Mouse (Mus musculus): ENCODE measurements around the gene Camk1g. TPM values are rescaled to one million over a fixed set of nuclear protein-coding genes. Genes with fewer than 3 reads are reported as not detected.

Gene Camk1g
- polyA plus RNA-seq, 1 experiment = 0.09 TPM

DNA sequence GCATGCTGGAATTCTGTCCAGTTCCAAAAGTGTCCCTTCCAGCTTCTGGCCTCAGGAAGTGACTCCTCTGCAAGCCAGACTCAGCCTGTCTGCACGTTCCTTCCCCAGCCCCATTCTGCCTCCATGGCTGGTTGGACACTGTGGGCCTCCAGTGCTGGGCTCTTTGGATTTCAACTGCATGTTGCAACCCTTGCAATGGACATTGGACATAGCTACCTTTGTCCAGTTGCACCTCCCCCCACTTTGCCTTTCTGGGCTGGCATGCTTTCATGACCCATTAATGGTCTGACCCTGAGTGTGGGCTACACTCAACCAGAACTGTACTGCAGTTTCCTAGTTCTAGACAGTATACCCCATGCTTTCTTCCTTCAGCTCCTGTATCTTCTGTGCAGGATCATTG lies 58.5 kb downstream of the Camk1g start:
- no peaks in the 10 kb centered on the region; the same call in 1 of the 2 replicates for H3K4me1 ChIP-seq
- H3K27me3 ChIP-seq (replicated peaks) = peaks cover 32% of the 10 kb centered on the region
- no peaks in the 10 kb centered on the region for H3K9me3 ChIP-seq
- H3K4me3 ChIP-seq (replicated peaks) = no peak overlapping the region
- no peak for TF ChIP-seq FLI1 (IDR thresholded peaks at IDR 0.05; ENCODE audit: low read length)
- TF ChIP-seq GATA1 (IDR thresholded peaks at IDR 0.05; ENCODE audit: borderline replicate concordance, low read length) = no peak
- no peaks in the 10 kb centered on the region for H3K36me3 ChIP-seq (replicated peaks; ENCODE audit: low read length)

DNA sequence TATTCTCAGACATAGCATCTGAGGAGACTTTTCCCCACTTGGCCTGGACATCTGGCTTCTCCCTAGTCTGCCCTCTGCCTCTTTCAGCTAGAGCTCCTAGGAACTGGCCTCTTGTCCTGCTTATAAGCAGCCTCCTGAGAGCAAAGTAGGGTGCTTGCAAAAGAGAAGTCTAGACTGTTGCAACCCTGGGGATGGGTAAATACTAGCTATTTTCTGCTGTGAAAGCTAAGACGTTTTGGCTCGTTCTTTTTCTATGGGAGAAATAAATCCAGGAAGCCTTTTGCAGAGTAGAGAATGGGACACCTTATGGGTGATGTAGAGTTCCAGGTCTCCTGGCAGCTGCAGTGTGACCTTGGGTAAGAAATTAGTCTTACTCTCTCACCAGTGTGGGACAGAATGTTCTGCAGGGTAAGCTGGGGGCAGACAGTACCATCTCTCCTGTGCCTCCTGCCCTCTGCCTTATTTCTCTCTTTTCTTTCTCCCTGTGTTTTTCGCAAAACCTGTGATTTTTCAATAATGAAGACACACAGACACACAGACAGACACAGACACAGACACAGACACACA lies 59.5 kb downstream of the Camk1g start:
- Histone ChIP-seq H3K27me3 (replicated peaks) (peaks cover 27% of the 10 kb centered on the region), H3K4me1 (no peaks in the 10 kb centered on the region), H3K36me3 (replicated peaks; ENCODE audit: low read length) (no peaks in the 10 kb centered on the region), H3K9me3 (no peaks in the 10 kb centered on the region), H3K4me3 (replicated peaks) (no peak overlapping the region)
- TF ChIP-seq GATA1 (IDR thresholded peaks at IDR 0.05; ENCODE audit: borderline replicate concordance, low read length) = no peak
- no peak for TF ChIP-seq FLI1 (IDR thresholded peaks at IDR 0.05; ENCODE audit: low read length)

DNA sequence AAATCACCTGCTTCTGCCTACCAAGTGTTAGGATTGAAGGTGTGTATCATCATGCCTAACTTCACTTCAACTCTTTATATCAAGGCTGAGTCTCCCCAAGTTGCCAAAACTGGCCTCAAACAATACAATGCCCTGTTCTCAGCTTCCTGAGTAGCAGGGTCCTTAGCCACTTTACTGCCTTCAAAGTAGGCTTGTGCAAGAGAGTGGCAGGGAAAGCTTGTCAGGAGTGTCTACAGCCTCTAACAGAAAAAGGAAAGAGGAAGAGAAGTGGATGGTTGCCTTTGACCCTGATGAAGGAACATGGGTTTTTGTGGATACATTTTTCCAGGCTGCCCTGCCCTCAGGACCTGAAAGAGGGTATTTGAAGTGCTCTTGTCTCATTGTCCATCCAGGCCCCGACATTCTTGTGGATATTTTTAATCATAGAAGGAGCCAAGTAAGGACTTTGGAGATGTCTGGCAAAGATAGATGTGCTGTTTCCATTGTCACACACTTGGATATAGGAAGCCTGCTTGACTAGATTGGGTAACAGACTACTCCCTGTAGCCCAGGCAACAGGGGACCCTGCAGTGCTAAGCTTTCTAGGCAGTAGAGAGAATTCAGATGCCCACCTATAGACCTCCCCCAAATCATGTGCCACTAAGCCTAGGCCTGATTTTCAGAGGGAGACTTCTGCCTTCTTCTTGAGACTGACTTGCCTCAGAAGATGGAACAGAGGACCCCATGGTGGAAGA lies 60.1 kb downstream of the Camk1g start:
- Histone ChIP-seq H3K4me1 (no peaks in the 10 kb centered on the region), H3K36me3 (replicated peaks; ENCODE audit: low read length) (no peaks in the 10 kb centered on the region), H3K4me3 (replicated peaks) (no peak overlapping the region), H3K27me3 (replicated peaks) (peaks cover 24% of the 10 kb centered on the region), H3K9me3 (no peaks in the 10 kb centered on the region)
- no peak for TF ChIP-seq GATA1 (IDR thresholded peaks at IDR 0.05; ENCODE audit: borderline replicate concordance, low read length)
- no peak for TF ChIP-seq FLI1 (IDR thresholded peaks at IDR 0.05; ENCODE audit: low read length)

DNA sequence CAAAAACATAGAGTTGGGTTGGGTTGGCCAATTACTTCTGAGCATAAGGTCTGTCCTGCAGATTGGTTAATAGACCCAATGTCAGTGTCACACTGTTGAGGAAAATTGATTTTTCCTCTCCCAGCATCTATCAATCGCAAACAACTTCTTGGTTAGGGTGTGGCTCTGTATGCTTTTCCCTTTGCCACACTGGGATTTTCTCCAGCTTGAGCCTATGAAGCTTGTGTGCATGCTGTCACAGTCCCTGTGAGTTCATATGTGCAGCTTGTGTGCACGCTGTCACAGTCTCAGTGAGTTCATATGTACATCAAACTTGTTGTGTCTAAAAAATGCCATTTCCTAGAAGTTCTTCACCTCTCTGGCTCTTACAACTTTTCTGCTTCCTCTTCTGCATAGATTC lies 63.3 kb downstream of the Camk1g start:
- no peaks in the 10 kb centered on the region for H3K36me3 ChIP-seq (replicated peaks; ENCODE audit: low read length)
- H3K27me3 ChIP-seq (replicated peaks) = peaks cover 23% of the 10 kb centered on the region
- TF ChIP-seq GATA1 (IDR thresholded peaks at IDR 0.05; ENCODE audit: borderline replicate concordance, low read length) (no peak), FLI1 (IDR thresholded peaks at IDR 0.05; ENCODE audit: low read length) (no peak)
- no peak overlapping the region for H3K4me3 ChIP-seq (replicated peaks)
- no peaks in the 10 kb centered on the region for H3K9me3 ChIP-seq
- H3K4me1 ChIP-seq = 0 out of 2 replicates have a peak, but pooled peaks cover 4% of the 10 kb centered on the region

DNA sequence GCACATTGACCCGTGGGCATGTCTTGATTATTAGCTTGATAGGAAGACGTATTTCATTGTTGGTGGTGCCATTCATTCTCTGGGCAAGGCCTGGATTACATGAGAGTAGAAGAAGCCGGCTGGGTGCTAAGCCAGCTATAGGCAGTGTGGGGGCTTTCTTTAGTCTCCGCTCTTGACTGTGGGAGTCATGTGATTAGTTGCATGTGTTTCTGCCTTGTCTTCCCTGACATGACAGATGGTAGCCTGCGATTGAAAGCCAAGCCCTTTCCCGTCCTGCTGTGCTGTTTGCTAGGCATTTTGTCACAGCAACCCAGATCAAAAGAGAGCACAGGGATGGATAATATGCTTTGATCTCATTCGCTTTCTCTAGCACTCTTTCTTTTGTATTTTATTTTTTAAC lies 64.7 kb downstream of the Camk1g start:
- TF ChIP-seq GATA1 (IDR thresholded peaks at IDR 0.05; ENCODE audit: borderline replicate concordance, low read length) = no peak
- no peak for TF ChIP-seq FLI1 (IDR thresholded peaks at IDR 0.05; ENCODE audit: low read length)
- Histone ChIP-seq H3K4me3 (replicated peaks) (no peak overlapping the region), H3K4me1 (0 out of 2 replicates have a peak, but pooled peaks cover 4% of the 10 kb centered on the region), H3K36me3 (replicated peaks; ENCODE audit: low read length) (no peaks in the 10 kb centered on the region), H3K27me3 (replicated peaks) (peaks cover 25% of the 10 kb centered on the region), H3K9me3 (no peaks in the 10 kb centered on the region)

DNA sequence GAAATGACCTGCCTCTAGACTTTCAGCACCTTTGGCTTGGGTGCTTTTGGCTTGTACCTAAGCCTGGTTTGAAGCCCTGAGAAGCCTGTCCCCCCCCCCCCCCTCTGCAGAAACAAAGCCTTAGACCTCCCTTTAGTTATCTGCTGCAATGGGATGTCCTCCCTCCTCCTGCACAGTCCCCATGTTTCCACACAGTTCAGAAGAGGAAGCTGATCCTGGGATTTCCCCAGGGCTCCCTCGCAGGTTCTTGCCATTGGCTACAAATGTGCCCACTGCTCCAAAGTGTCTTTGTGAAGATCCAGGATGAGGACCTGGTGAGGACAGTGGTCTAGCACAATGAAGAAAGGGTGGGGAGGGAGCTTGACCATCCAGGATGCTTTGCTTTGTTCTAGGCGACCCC lies 67.0 kb downstream of the Camk1g start:
- H3K4me3 ChIP-seq (replicated peaks) = no peak overlapping the region
- peaks cover 29% of the 10 kb centered on the region for H3K27me3 ChIP-seq (replicated peaks)
- TF ChIP-seq GATA1 (IDR thresholded peaks at IDR 0.05; ENCODE audit: borderline replicate concordance, low read length) (no peak), FLI1 (IDR thresholded peaks at IDR 0.05; ENCODE audit: low read length) (no peak)
- H3K36me3 ChIP-seq (replicated peaks; ENCODE audit: low read length) = no peaks in the 10 kb centered on the region
- H3K9me3 ChIP-seq = no peaks in the 10 kb centered on the region
- 0 out of 2 replicates have a peak, but pooled peaks cover 4% of the 10 kb centered on the region for H3K4me1 ChIP-seq

DNA sequence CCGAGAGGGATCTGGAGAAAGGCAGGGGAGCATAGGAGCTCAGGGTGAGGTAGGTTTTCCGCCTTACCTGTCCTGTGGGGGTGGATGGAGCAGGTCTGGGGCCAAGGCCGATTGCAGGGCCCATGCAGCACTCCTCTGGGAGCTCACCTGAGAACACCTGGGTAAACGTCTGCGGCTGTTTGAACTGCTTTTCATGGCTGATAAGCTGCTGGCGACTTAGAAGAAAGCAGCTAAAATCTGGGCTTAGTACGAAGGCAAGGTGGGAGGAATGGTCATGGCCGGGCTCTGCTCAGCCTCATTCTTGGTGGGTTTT lies 68.0 kb downstream of the Camk1g start:
- Histone ChIP-seq H3K4me1 (0 out of 2 replicates have a peak, but pooled peaks cover 4% of the 10 kb centered on the region), H3K27me3 (replicated peaks) (peaks cover 29% of the 10 kb centered on the region), H3K4me3 (replicated peaks) (no peak overlapping the region), H3K36me3 (replicated peaks; ENCODE audit: low read length) (no peaks in the 10 kb centered on the region), H3K9me3 (no peaks in the 10 kb centered on the region)
- TF ChIP-seq GATA1 (IDR thresholded peaks at IDR 0.05; ENCODE audit: borderline replicate concordance, low read length) = no peak
- no peak for TF ChIP-seq FLI1 (IDR thresholded peaks at IDR 0.05; ENCODE audit: low read length)

DNA sequence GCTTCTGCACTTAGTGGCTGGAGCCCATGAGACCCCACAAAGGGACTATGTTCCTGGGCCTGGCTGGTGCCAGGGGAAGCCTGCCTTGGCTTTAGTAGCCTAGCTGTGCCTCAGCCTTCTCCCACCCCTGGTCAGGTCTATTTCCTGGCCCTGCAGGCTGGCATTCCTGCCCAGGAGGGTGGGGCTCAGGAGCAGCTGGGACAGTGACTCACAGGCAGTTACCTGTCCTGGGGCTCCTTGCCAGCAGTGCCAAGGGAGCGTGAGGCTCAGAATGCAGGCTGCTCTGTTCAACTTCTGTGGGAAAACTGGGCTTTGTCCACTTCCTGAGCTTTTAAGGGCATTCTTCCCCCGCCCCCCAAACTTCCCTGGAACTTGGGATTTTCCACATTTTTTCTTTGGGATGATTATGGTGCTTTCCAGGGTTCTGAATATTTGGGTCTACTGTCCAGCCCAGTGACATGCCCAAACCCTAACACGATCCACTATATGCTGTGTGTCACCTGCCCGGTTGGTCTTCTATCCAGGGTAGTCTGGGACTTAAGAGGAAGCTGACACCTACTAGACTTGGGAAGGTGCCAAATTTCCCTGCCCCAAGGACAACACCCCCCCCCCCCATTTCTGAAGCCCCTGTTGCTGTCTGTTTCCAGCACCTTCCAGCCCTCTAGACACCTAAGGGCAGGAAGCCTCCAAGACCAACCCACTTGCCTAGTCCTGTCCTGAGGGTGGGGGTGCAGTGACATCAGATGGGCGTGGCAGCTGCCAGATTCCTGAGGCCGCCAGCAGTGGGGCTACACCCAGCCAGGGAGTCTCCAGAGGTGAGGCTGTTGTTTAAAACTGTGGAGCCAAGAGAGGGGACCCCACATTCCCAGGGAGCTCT lies 68.6 kb downstream of the Camk1g start:
- TF ChIP-seq GATA1 (IDR thresholded peaks at IDR 0.05; ENCODE audit: borderline replicate concordance, low read length) (no peak), FLI1 (IDR thresholded peaks at IDR 0.05; ENCODE audit: low read length) (no peak)

DNA sequence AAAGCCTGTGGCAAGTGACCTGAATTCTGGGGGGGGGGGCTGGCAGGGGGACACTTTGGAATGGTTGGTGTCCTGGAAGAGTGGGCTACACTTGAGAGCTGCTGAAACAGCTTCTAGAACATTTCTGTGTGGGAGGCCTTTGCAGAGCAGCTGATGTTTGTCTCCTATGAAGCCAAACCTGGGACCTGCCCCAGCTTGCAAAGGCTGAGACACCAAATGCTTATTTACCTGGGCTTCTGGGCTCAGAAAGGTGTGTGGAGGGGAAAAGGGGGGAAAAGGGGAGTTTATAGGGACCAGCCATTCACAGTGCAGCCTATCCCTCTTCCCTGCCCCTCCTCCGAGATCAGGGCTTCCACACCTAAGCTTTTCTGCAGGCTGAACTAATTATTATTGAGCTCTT lies 70.1 kb downstream of the Camk1g start:
- Histone ChIP-seq H3K27me3 (replicated peaks) (peaks cover 34% of the 10 kb centered on the region), H3K36me3 (replicated peaks; ENCODE audit: low read length) (no peaks in the 10 kb centered on the region), H3K4me1 (0 out of 2 replicates have a peak, but pooled peaks cover 4% of the 10 kb centered on the region), H3K9me3 (no peaks in the 10 kb centered on the region), H3K4me3 (replicated peaks) (no peak overlapping the region)
- no peak for TF ChIP-seq GATA1 (IDR thresholded peaks at IDR 0.05; ENCODE audit: borderline replicate concordance, low read length)
- TF ChIP-seq FLI1 (IDR thresholded peaks at IDR 0.05; ENCODE audit: low read length) = no peak

More for the DNA sequence above, 68.6 kb downstream of the Camk1g start:
- Histone ChIP-seq H3K4me1 (0 out of 2 replicates have a peak, but pooled peaks cover 4% of the 10 kb centered on the region), H3K4me3 (replicated peaks) (no peak overlapping the region), H3K27me3 (replicated peaks) (peaks cover 30% of the 10 kb centered on the region), H3K9me3 (no peaks in the 10 kb centered on the region), H3K36me3 (replicated peaks; ENCODE audit: low read length) (no peaks in the 10 kb centered on the region)
